Mouse (Mus musculus): ENCODE data around the gene Nek1.

GRCm38 (mm10) chr8:61162186-61162566 is 169.2 kb downstream of the Nek1 start:
- TF ChIP-seq CTCF (IDR thresholded peaks at IDR 0.05; ENCODE audit: low read depth) (no peak), EP300 (optimal IDR thresholded peaks at IDR 0.05) (no peak)

All from stomach, postnatal 0 days (tissue).